Mouse (Mus musculus): ENCODE measurements around the gene Lsr. TPM values are rescaled to one million over a fixed set of nuclear protein-coding genes. Genes with fewer than 3 reads are reported as not detected.
A peak's percentile ranks its signal among the peaks of the same experiment; 100 is the strongest.

The Lsr gene
- 1 to 10 TPM; 1.6 to 2.6 TPM for polyA plus RNA-seq (2017; shearing (Covaris generic))

DNA sequence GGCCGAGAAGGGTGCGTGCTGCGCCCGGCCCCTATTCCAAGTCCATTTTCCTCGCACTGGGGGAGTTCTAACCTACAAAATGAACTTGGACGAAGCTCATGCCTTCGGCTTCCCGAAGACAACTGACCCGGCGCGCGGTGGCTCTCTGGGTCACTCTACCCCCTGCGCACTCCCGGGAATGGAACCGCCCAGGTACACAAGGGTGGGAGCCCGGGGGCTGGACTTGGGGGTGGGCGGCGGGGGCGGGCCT is at the start of gene Lsr:
Gene Lsr, minus strand, starts transcription at position 214 of the 250 bp plus-strand sequence.
- no peak for ATAC-seq

DNA sequence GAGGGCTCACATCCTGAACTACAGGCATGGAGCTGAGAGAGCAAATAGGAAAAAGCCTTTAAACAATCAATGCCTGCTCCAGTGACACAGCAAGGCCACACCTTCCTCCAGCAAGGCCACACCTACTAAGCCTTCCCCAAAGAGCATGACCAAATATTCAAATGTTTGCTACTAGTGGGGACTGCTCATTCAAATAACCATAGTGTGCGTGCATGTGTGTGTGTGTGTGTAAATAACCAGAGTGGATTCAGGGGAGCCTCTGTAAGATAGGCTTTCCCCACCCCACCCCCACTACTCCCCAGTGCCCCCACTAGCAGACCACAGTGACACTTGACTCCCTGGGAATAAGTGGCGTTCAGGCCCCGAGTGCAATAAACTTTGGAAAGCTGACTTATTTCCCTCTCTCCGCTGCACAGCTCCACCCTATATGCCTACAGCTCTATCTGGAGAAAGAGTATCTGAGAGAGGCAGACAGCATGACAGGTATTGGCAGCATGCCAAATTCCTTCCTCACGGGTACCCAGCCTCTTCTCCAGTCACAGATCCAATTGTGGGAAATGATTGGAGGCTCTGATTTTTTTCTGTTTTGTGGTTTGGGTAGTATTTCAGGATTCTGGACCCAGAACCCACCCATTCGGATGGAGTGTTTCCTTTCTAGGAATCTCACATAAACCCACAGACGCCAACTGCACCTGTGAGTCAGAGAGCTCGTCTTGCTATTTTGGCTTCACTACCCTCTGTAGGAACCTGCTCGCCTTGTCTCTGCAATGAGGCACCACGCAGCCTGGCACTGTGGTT is 44.0 kb upstream of the Lsr start:
- ATAC-seq: no peak

DNA sequence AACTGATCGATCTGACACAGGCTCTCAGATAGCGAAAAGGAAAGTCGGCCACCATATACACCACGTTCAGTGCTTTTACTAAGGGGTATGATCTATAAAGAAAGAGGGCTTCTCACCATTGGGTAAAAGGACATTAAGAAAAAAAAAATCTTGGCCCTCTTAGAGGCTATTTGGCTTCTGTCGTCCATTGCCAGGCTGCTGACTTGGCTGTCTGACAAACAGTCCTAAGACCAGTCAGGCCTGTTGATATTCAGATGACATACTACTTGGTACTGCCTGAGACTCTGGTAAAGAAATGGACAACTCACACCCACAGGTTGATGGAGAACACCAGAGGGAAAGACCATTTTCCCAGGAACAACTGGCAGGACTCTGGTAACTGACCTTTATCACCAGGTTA is 39.7 kb upstream of the Lsr start:
- no peak for ATAC-seq

DNA sequence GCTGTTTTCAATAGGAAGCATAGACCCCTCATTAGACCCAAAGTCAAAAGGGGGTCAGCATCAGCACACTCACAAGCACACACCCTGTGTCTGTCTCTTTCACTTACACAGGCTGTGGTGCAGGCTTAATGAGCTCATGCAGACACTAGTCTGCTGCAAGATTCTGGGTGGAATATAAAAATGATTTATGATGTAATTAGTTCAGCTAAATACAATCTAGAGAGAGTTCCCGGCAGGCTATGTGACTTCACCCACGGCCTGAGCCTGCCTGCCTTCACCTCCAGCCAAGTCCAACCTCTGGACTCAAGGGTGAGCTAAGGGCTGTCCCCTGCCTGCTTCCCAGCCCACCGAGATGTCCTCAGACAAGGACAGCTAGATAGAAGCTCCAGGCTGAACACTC is 35.6 kb upstream of the Lsr start:
- ATAC-seq: no peak

DNA sequence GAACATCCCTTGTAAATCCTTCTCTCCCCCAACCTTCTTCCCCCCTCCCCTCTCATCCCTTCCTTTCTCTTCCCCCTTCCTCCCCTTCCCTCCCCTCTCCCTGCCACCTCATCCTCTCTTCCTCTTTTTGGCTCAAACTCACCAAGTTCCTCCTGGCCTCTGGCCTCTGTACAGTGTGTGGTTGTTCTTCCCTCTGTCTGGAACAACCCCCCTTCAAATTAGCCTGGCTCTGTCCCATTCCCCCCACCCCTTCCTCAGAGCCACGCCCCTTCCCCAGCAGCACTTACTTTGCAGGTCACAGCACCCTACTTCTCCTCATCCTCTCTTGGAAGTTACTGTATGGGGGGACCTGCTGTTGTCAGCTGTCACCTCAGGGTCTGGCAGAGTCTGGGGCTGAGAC is 34.9 kb upstream of the Lsr start:
- ATAC-seq: no peak

DNA sequence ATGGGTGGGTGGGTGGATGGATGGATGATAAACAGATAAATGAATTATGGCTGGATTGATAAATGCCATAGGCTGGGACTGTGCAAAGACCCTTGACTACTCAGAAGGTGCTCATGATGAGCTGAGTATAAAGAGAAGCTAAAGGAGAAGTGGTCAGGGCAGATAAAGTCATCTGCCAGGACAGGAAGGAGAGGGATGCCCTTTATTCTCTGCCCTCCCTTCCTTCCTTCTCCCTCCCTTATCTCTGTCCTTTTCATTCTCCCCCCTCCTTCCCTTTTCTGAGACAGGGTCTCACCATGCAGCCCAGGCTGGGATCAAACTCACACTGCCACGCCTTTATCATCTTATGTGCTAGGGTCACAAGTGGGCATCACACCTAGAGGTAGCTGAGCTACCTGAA is 34.5 kb upstream of the Lsr start:
- ATAC-seq: no peak

DNA sequence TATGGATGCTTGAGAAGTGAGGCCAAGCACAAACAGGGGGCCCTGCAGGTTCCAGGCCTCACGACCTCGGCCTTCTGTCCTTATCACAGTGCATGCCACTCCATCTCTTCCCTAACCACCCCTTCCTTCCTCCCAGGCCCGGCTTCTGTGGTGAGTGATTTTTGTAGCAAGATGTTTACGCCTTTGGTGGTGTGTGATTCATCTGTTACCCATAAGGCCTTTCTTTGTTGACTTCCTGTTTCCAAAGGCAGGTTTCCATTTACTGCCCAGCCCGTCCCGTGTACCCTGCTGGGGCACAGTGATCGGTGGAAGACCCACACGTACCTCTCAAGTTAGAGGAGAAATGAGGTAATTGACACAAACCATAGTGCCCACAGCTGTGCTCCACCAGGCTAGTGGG is 29.4 kb upstream of the Lsr start:
- peak; percentile 86 for ATAC-seq

DNA sequence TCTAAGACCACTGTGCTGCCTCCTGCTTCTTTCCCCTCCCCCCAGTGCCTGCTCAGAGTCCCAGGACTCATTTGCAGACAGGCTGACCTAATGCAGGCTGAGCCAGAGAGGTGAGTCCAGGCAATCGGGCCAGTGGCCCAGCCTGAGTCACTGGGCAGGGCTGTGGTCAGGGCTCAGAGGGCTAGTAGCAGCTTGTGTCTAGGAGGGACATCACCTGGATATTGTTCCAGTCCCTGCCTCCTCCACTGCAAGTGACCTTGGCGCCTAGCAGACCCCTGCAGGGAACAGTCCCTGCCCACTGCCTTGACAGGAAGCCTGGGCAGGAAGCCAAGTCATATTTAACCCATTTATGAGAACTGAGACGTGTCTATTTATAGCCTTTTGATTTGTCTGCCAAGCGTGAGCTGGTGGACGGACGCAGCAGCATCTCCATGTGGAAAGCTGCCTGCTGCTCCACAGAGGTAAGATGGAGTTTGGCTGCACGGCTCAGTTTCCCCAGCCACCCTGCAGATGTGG is 27.3 kb upstream of the Lsr start:
- peak; percentile 63 for ATAC-seq

DNA sequence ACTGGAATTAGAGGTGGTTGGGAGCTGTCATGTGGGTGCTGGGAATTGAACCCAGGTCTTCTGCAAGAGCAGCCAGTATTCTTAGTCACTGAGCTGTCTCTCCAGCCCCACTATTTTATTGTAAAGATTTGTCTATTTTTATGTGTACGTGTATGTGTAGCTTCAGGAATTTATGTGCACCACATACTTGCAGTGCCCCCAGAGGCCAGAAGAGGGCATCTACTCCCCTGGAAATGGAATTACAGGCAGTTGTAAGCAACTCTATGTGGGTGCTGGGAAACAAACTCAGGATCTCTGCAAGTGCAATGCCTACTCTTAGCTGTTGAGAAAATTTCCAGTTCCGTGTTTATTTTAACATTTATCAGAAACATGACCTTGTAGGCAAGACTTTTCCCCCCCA is 23.2 kb upstream of the Lsr start:
- ATAC-seq: no peak

DNA sequence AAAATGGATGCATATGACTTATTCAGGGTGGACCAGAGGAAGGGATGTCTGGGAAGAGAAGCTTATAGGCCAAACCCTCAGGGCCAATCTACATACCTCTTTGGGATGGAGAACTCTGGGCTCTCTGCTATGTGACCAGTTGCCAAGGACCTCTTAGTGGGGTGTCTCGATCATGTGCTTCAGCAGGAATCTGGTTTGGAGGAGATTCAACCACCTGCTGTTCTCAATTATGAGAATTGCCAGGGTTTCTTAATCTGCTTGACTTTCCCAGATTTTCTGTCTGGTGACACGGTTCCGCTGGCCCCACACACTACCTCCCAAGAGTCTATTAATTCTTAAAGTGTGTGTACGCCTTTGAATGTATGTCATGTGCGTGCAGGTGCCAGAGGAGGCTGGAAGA is 20.7 kb upstream of the Lsr start:
- no peak for ATAC-seq

DNA sequence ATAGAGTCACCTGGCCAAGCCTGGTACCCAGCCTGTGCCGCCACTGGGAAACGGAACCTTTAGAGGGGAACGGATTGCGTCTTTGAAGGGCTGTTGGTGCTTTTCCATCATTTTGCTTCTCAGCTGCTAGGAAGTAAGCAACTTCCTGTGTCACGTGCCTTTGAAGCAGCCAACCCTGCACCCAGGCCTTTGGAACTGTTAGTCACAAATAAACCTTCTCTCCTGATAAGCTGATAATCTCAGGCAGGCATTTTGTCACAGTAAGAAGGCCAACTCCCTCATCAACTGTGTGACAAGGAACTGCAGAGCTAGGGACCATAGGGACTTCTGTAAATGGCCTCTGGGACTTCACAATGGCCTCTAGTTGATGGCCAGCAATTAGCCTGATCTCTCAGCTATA is 18.9 kb upstream of the Lsr start:
- no peak for ATAC-seq

DNA sequence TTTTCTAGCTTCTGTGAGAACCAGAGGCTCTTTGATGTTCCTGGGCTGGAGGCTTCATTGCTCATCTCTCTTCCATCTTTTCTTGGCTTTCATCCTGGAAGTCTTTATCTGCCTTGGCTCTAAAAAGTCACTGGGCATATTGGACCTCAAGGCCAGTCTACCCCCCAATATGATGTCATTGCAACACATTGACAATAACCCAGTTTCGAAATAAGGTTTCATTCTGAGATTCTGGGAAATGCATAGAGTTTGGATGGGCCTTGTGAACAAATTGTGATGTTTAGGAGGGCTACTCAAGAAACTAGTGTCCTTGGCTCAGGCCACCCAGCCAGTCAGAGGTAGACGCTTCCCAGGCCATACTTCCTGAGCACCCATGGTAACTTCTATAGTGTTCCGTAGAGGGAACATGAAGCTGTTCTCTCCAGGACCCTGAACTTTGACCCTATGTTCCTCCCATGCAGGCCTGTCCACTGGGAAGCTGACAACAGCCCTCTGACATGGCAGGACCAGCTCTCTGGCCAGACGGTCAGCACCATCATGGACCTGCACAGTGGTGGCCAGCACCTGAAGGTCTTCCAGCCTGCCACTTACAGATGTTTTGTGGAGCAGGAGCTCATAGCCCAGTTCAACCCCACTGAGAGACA is 15.4 kb upstream of the Lsr start:
- ATAC-seq: no peak

DNA sequence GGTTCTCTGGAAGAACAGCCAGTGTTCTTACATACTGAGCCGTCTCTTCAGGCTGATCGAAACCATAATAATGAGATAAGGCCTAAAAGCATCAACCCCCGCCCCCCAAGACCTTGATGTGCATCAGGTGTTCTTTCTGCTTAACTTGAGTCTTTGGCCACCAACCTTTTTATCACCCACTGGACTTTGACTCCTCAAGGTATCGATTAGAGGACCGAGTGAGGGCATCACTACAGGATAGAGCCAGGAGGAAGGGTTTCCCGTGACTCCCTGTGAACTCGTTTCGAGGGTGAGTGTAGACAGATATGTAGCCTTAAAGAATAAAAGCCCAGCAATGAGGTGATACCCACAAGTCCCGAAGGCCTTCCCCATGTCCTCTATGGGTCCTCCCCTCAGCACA is 12.1 kb upstream of the Lsr start:
- ATAC-seq: no peak

DNA sequence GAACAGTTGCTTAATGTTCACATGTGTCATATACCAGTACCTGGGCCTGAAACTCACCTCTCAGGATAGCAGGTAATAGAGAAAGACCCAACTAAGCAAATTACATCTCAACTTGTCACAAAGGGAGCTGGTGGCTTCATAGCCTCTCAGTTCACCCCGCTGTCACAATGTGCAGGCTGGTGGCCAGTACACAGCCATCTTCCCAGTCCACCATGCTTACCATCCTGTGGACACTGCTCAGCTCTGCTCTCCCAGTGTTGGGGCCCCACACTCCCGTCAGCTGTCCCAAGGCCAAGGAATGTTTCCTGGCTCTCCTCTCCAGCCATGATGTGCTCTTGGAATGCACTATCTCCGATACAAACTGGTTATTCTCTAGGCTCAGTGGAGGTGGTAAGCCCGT is 8.4 kb upstream of the Lsr start:
- no peak for ATAC-seq

DNA sequence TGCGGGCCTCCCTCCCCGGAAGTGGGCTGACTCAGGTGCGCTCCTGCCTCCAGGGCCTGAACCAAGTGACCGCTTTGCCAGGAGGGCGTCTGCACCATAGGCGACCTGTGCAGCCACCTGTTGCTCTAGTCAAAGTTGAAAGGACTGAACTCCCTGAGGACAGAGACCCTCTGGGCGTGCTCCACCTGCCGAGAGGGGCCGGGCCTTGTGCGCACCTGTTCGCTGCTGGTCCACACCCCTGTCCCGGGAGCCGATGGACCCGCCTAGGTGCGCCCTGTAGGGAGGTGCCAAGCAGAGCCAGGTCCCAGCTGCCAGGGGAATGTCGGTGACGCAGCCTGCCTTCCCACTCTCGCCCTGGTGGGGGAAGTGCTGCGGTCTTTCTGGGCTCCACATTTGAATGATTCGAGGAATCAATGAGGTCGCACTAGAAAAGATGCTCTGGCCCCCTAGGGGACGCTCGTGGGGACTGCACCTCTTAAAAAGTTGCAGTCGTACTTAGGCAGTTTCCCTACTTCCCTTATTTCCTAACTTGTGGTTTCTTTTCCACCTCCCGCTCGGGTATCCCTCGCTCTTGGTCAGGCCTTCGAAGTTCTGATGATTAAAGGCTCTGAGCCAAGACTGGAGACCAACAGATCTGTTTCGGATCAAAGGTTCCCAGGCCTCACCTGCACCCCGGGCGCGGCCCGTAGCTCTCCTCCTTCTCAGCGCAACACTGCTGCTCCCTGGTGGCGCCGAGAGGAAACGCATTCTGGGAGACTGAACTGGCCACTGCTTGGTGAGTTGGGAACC is 431 bp upstream of the Lsr start, which contains the start of gene Fam187b:
Gene Fam187b, plus strand, starts transcription at position 290 of the 789 bp plus-strand sequence.
- ATAC-seq: peak; percentile 91

DNA sequence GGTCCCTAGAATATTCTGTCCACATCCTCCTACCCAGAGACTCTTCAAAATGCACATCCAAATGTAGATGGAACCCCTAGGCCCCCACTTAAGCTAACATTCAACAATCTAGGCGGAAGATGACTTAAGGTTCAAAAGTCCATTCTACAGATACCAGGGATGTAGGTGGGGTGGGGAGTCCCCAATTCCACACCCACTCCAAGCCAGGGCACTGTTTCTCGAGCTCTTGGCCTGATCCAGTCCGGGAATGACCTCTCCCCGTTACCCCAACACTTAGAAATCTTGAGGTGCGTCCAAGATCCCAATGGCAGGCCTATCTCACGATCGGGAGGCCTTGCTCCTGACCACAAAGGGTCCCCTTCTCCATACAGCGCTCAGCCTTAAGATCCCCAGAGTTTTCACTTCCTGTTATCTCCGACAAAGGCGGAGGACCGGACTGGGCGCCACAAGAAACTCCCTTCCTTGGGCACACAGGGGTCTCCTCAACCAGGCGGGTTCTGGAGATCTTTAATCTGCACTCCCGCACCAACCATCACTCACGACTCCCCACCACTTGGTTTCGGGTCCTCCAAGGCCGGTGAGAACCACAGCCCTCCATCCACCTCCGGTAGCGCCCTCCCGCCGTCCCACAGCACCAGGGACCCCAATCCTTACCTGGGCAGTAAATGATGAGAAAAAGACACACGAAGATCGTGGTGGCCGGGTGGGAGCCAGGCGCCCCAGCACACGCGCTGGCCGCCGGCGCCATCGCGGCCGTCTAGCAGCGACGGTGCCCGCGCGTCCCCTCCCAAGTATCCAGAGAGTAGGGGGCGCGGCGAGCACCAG is 626 bp downstream of the Lsr start:
- no peak for ATAC-seq

DNA sequence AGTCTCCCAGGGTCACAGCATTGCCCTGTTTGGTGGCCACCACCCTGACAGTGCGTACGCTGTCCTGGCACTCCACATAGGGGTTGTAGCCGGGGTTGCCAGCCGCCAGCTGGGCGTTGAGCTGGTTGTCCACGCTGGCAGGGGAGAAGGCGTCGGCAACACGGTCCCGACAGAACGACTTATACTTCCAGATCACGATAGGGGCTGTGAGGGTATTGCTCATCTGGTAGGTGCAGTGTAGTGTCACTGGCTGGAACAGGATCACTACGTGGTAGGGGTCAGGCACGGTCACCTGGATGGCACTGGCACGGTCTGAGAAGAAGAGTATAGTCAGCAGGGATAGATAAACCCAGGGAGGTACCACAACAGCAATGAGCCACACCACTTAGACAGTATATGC is 1.4 kb downstream of the Lsr start:
- no peak for ATAC-seq

DNA sequence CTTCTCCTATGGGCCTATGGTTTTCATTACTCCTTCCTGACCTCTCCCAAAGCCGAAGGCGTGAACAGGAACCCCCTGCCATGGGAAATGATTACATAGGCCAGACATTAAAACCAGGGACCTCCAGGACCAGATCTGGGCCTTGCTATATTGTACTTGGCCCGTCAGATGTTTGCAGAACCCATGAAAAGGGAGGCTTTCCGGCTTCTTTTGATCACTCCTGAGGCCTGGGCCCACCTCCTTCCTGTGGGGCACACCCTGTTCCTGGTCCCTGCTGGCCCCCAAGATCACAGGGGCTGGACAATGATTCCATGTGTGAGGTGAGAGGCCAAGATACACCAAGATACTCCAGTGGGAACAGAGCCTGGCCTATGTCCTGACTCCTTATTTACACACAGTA is 4.1 kb downstream of the Lsr start:
- no peak for ATAC-seq

DNA sequence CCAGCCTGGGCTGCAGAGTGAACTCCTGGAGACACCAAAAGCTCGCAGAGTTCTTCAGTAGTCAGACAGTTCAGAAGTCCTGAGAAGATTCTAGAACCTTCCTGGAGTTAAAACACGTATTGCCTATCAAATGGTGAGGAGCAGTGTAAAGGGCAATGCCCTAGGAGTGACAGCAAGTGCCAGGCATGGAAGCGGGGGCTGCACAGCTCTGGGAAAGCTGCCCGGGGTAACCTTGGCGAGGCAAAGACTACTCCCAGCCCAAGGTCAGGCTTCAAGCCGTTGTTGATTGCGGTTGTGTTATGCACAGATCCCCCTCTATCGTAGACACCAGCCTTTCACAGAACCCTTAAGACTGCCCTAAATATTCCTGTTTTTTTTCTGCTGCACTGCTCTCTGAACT is 4.7 kb downstream of the Lsr start:
- ATAC-seq: no peak

DNA sequence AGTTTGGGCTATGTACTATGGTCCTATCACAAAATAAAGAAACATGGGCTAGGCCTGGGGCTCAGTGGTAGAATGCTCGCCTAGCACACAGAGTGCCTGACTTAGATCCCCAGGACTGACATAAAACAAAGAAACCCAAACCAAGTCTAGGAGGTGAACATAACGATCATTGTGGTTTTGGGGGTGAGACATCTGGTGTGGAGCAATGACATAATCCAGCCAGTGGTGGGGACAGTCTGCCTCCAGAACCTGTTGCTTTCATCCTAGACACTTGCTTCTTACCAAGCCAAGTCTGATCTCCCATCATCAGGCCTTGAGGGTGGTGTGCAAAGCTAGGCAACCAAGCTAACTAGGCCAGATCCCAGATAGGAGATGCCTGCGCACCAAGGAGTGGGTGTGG is 6.6 kb downstream of the Lsr start:
- no peak for ATAC-seq

DNA sequence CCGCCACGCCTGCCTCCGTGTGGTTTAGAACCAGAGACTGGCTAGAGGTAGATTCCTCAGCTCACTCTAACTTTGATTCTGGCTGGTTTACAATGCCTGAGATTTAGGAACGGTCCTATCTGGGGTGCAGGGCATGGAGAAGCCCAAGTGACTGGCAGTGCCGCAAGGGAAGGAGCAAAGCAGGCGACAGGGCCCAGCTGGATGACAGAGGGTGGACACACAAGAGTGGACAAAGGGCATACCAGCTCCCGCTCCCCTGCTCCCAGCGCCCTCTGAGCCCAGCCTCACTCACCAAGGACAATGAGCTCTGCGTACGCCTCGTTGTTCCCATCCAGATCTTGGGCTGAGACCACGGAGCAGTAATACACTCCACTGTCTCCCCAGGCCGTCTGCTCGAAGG is 7.6 kb downstream of the Lsr start:
- ATAC-seq: no peak

DNA sequence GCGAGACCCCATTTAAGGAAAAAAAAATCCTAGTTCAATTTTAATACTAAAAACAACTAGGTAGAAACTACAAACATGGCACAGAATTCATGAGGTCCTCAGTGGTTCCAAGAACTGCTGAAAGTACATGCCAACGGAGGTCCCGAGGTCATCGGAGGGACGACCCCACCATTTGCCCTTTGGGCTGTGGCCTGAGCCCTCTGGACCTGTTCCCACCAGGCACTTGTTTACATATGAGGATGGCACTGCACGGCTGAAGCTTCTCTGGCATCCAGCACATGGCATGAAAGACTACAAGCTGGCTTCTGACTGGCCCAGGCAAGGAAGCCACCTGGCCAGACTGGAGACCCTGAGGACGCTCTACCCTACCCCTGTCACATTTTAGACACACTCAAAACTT is 8.9 kb downstream of the Lsr start:
- ATAC-seq: no peak

DNA sequence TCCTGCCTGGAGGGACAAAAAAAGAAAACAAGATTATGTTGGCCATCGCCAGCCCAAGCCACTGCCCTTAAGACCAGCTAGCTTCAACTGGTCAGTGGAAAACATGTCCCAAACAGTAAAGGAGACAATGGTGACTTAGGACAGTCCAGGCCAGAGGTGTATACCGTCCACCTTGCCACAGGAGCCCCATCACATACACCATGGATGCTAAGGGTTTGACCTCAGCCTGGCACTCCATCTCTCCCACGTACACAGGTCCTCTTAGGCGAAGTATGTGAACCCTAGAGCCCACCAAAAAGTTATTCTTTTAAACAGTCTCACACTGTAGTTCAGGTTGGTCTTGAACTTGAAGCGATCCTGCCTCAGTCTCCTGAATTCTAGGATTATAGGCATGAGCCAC is 10.4 kb downstream of the Lsr start:
- ATAC-seq: no peak
